Mouse (Mus musculus) midbrain, embryonic 14.5 days (tissue): Measurements from ENCODE around the gene Sgcd. TPM values are rescaled to one million over a fixed set of nuclear protein-coding genes. Genes with fewer than 3 reads are reported as not detected.

Source experiments
- ATAC-seq: fragments of 200-750 bp; cut with Nextera tagmentation; 2 replicates; pipeline ENCODE4 v1.8.0; 2017; ENCODE audit warnings: moderate number of reproducible peaks, moderate library complexity; ENCODE audit not compliant: low FRiP score, low TSS enrichment
- DNase-seq: peaks from one replicate; pipeline ENCODE4 v3.0.0-alpha.2; 2015
- H3K27ac ChIP-seq: fragments of 300-500 bp; sonication (generic); replicated peaks from 2 replicates; pipeline ENCODE4 v1.5.1; 2014; ENCODE audit warnings: mild to moderate bottlenecking, low read depth, low read length, moderate library complexity
- H3K27me3 ChIP-seq: fragments of 300-500 bp; sonication (generic); 2 replicates; pipeline ENCODE4 v1.6.1; 2014; ENCODE audit warnings: low read length, control low read depth, mixed read lengths; ENCODE audit not compliant: control insufficient read depth, insufficient read depth
- H3K36me3 ChIP-seq: fragments of 300-500 bp; sonication (generic); 2 replicates; pipeline ENCODE4 v1.6.1; 2014; ENCODE audit warnings: low read length, control low read depth; ENCODE audit not compliant: control insufficient read depth, insufficient read depth
- H3K4me1 ChIP-seq: fragments of 300-500 bp; sonication (generic); 2 replicates; pipeline ENCODE4 v1.6.1; 2014; ENCODE audit warnings: mild to moderate bottlenecking, antibody characterized with exemption, low read length, control low read depth; ENCODE audit not compliant: control insufficient read depth, insufficient read depth
- H3K4me2 ChIP-seq: fragments of 300-500 bp; sonication (generic); 2 replicates; pipeline ENCODE4 v1.6.1; 2014; ENCODE audit warnings: mild to moderate bottlenecking, low read length, moderate library complexity
- H3K4me3 ChIP-seq: fragments of 300-500 bp; sonication (generic); replicated peaks from 2 replicates; pipeline ENCODE4 v1.5.1; 2014; ENCODE audit warnings: low read depth, low read length
- H3K9ac ChIP-seq: fragments of 300-500 bp; sonication (generic); replicated peaks from 2 replicates; pipeline ENCODE4 v1.6.1; 2014; ENCODE audit warnings: mild to moderate bottlenecking, low read length, moderate library complexity
- H3K9me3 ChIP-seq: fragments of 300-500 bp; sonication (generic); 2 replicates; pipeline ENCODE4 v1.6.1; 2016; ENCODE audit warnings: low read length, control low read depth, mixed read lengths; ENCODE audit not compliant: control insufficient read depth
- WGBS: fragments of 180-500 bp; shearing (Covaris S2); extraction: QIAGEN DNeasy Blood & Tissue Kit; methylation state at CpG from one replicate; pipeline ENCODE4 v1.1.7; 2014; 5-methylcytosine and 5-hydroxymethylcytosine counted together
- polyA plus RNA-seq: library from polyadenylated mRNA; unstranded; fragments of >200 nt; fragmentation: Nextera tagmentation; extraction: Ambion mirVana; gene quantifications from 2 replicates; pipeline ENCODE4 v1.2.1, GENCODE M21; 2014

Sgcd gene
- polyA plus RNA-seq, 1 experiment from 2014 or later = 4.5 TPM

DNA sequence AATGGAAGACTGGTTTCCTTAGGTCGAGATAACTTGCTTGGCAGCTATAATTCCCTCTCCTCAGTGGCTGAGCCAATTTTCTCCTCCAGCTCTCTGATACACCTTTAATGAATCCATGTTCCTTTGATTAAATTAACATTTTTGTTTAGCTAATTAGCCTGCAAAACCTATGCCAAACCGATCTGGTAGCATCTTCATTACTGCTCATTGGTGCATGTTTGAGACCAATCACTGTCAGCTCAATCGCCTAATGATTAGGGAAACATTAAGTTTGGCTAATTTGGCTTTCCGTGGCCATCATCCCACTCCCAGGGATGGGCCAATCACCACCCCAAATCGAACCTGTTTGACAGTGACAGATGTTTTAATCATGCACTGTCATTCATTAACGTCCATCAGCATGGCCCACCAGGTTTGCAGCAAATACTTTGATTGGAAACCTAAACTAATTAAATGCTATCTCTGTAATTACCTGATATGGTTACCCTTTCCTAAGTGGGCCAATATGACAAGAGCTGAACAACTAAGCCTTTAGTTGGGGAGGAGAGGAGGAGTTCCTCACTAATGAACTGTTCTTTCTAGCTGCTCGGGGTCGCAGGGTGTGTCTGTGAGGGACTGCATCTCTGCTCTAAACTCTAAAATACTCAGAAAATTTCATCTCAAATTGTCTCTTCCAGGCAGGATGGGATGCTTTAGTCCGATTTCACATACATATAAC, 724.3 kb downstream of the Sgcd start:
- Histone ChIP-seq H3K4me3 (no peak overlapping the region), H3K9me3 (no peaks in the 10 kb centered on the region), H3K36me3 (no peaks in the 10 kb centered on the region), H3K9ac (no peak overlapping the region), H3K27me3 (no peaks in the 10 kb centered on the region), H3K4me2 (no peak overlapping the region), H3K27ac (no peak overlapping the region), H3K4me1 (no peaks in the 10 kb centered on the region)
- WGBS = 72% methylated on average over 9 of the region's 9 CpGs
- ATAC-seq (peak; percentile 43; the same call in 1 of the 2 replicates), DNase-seq (peak; percentile 36)

DNA sequence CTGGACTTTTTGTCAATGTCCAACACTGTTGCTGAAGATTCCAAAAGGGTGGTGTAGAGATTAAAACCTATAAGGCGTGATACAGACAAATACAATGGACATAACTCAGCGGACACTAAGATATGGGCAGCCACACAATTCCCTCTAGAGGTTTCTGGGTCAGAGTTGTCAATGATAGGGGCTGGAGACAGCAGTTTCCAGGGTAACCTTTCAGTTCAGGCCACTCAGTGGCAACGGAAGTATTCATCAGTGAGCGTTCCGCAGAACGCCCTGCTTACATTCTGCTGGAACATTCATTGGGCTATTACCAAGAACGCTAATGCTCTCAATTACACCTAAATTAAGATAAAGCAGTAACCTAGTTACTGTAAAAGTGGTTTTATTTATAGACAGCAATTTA, 738.5 kb downstream of the Sgcd start:
- H3K27ac ChIP-seq = no peak overlapping the region
- no peaks in the 10 kb centered on the region for H3K36me3 ChIP-seq
- H3K9me3 ChIP-seq = no peaks in the 10 kb centered on the region
- no peak overlapping the region for H3K9ac ChIP-seq
- 0 out of 2 replicates have a peak, but pooled peaks cover 8% of the 10 kb centered on the region for H3K4me1 ChIP-seq
- H3K4me3 ChIP-seq = no peak overlapping the region
- DNase-seq = peak; percentile 18
- H3K27me3 ChIP-seq = no peaks in the 10 kb centered on the region
- 29% methylated on average over 7 of the region's 7 CpGs for WGBS
- H3K4me2 ChIP-seq = no peak overlapping the region
- no peak for ATAC-seq

DNA sequence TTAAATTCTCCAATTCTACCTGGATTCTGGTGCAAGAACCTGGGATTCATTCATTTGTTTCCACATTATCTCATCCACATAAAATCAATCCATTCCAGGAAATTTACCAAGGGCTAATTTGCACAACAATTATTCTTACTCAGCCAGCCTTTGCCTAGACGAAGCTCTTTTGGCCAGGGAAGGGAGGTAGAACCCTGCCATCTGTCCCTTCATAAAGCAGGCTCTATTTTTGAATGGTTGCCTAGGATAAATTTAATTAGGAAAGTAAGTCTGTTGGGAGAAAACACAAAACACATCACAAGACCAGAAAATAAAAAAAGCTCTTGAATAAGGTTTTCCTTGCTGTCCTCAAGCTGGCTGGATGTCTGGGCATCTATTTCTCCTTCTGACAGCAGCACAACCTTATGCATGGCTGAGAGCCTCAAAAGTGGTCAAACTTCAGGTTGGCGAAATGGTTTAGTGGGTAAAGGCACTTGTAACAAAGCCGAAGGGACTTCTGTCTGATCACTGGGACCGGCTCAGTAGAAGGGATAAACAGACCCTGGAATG, 740.4 kb downstream of the Sgcd start:
- Histone ChIP-seq H3K4me3 (no peak overlapping the region), H3K36me3 (no peaks in the 10 kb centered on the region), H3K27ac (no peak overlapping the region), H3K9ac (no peak overlapping the region), H3K9me3 (no peaks in the 10 kb centered on the region), H3K4me1 (0 out of 2 replicates have a peak, but pooled peaks cover 8% of the 10 kb centered on the region), H3K27me3 (no peaks in the 10 kb centered on the region), H3K4me2 (no peak overlapping the region)
- 57% methylated on average over 4 of the region's 4 CpGs for WGBS
- DNase-seq = peak; percentile 16
- no peak for ATAC-seq

DNA sequence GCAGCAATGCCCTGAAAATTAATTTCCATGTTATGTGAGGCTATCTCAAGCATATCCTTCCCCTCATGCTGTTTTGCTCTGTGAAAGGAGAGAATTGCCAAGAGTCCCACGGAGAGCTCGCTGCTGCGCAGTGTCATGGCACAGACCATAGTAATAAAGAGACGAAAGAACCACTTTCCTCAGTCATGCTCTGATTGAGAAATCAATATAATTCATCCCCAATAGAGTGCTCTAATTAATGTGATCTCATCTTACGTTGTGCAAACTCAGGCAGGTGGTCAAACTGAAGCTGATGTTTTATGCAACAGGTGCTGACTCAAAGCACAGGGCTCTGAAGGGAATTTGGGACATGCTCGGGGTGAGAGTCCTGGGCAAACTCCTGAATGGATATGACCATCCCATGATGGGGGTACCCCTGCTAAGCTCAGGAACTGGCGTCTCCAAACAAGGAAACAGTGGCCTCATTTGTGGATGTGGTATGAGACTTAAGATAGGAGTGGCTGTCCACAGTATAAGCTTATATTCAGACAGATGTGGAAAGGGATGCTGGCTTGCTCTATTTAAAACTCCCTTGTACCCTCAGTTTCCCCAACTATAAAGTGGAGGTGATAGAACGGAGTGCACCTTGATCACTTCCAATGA, 740.9 kb downstream of the Sgcd start:
- no peaks in the 10 kb centered on the region for H3K9me3 ChIP-seq
- H3K27me3 ChIP-seq = no peaks in the 10 kb centered on the region
- ATAC-seq (no peak), DNase-seq (no peak)
- H3K4me1 ChIP-seq = 0 out of 2 replicates have a peak, but pooled peaks cover 8% of the 10 kb centered on the region
- H3K4me2 ChIP-seq = no peak overlapping the region
- 61% methylated on average over 8 of the region's 8 CpGs for WGBS
- H3K9ac ChIP-seq = no peak overlapping the region
- H3K4me3 ChIP-seq = no peak overlapping the region
- H3K36me3 ChIP-seq = no peaks in the 10 kb centered on the region
- no peak overlapping the region for H3K27ac ChIP-seq

DNA sequence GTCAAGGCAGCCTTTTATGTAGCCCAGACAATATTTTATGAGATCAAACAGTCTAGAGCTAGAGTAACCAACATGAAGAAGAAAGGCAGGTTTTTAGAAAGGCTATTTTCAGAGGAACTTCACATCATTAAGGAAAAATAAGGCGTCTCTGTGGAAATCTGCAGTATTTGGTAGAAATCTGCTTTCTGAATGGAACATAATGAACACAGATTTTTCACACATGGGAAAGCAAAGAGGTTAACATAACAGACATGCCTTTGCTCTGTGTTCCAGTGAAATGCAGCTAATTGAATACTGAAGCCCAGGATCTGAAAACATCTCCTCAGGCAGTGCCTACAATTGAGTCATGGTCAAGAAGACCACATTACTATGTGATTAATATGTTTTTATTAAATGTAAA, 746.4 kb downstream of the Sgcd start:
- Histone ChIP-seq H3K4me3 (no peak overlapping the region), H3K9ac (no peak overlapping the region), H3K4me1 (no peaks in the 10 kb centered on the region), H3K27me3 (no peaks in the 10 kb centered on the region), H3K36me3 (no peaks in the 10 kb centered on the region), H3K9me3 (no peaks in the 10 kb centered on the region), H3K4me2 (no peak overlapping the region), H3K27ac (no peak overlapping the region)
- DNase-seq = no peak
- ATAC-seq = no peak
- 76% methylated on average over 1 of the region's 1 CpGs for WGBS

DNA sequence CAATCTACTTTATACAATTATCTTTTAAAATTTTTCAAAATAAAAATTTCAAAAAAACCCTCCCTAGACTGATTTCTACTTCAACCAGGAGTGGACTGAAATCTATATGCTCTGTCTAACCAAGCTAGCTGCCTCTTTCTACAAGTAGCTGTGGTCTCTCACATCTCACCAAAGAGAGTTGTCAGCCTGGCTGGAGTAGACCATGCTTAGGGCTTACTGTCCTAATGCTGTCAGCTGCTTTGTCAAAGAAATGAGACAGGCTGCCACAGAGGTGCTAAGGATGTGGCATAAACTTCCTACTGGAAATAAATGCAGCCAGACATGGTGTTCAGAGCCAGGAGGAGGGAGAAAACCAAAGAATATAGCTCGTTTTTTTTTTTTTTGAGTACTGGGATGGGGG, 760.5 kb downstream of the Sgcd start:
- no peak for ATAC-seq

DNA sequence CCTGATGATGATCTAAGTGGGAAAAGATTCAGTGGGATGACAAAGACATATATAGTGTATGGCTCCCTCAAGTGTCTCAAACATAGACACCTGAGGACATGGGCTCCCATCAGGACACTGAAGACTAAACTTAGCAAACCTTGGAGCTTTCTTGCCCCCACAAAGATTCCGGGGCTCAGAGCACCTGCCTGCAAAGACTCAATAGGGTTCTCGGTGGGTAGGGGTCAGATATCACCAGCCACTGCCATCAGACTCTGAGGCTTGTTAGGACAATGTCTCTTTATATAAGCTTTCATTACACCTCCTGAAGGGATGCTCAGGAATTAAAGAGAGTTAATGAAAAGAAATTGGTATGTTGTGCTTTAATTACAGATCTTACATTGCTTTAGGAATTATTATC, 764.6 kb downstream of the Sgcd start:
- H3K4me3 ChIP-seq = no peak overlapping the region
- no peaks in the 10 kb centered on the region for H3K9me3 ChIP-seq
- no peak for ATAC-seq
- DNase-seq = no peak
- no peak overlapping the region for H3K9ac ChIP-seq
- no peaks in the 10 kb centered on the region for H3K36me3 ChIP-seq
- H3K4me2 ChIP-seq = no peak overlapping the region
- no peaks in the 10 kb centered on the region for H3K27me3 ChIP-seq
- WGBS = 91% methylated on average over 2 of the region's 2 CpGs
- H3K4me1 ChIP-seq = no peaks in the 10 kb centered on the region
- no peak overlapping the region for H3K27ac ChIP-seq

More for the DNA sequence above, 760.5 kb downstream of the Sgcd start:
- H3K27ac ChIP-seq = no peak overlapping the region
- DNase-seq = no peak
- H3K9me3 ChIP-seq = no peaks in the 10 kb centered on the region
- no peaks in the 10 kb centered on the region for H3K27me3 ChIP-seq
- H3K36me3 ChIP-seq = no peaks in the 10 kb centered on the region
- H3K9ac ChIP-seq = no peak overlapping the region
- H3K4me2 ChIP-seq = no peak overlapping the region
- 41% methylated on average over 1 of the region's 1 CpGs for WGBS
- H3K4me1 ChIP-seq = no peaks in the 10 kb centered on the region
- no peak overlapping the region for H3K4me3 ChIP-seq

DNA sequence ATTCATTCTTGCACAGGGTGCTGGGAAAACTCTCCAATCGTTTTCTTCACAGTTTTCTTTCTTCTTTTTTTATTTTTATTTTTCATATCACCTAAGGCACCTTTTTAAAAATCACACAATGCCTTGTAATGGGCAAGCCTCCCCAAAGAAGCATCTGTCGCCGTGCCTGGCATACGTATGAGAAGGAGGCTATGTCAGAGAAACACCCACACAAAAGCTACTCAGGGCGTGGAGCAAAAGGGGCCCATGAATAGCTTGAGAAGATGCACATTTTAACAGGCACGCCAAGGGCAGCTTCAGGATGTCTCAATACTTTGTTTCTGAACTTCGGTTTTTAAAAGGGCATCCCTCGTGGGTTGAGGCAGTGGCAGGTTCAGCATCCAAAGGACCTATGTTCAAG, 777.2 kb downstream of the Sgcd start:
- Histone ChIP-seq H3K9ac (no peak overlapping the region), H3K9me3 (no peaks in the 10 kb centered on the region), H3K4me2 (no peak overlapping the region), H3K4me1 (no peaks in the 10 kb centered on the region), H3K27me3 (no peaks in the 10 kb centered on the region), H3K27ac (no peak overlapping the region), H3K4me3 (no peak overlapping the region), H3K36me3 (no peaks in the 10 kb centered on the region)
- DNase-seq = no peak
- no peak for ATAC-seq
- WGBS = 74% methylated on average over 8 of the region's 8 CpGs

DNA sequence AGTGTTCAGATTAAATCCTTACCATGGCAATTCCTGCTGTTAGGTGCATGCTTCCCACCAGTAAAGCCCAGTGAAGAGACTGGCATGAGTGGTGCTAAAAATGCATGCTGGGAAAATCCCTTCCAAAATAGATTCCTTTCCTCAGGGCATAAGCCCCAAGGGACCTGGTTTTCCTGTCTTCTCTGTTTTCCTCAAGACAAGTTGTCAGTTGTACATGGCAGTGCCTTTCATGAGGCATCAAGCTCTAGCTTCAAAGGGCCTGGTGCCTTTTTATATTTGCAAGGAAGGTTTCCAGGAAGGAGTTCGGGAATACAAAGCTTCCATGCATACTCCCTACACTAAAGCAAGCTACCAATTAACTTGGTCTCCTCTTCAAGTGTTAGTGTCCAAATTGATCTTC, 782.3 kb downstream of the Sgcd start:
- no peak for ATAC-seq
- peak; percentile 58 for DNase-seq
- no peaks in the 10 kb centered on the region for H3K4me1 ChIP-seq
- H3K36me3 ChIP-seq = no peaks in the 10 kb centered on the region
- no peak overlapping the region for H3K4me2 ChIP-seq
- H3K4me3 ChIP-seq = no peak overlapping the region
- H3K27ac ChIP-seq = no peak overlapping the region
- 51% methylated on average over 1 of the region's 1 CpGs for WGBS
- no peaks in the 10 kb centered on the region for H3K27me3 ChIP-seq
- no peaks in the 10 kb centered on the region for H3K9me3 ChIP-seq
- no peak overlapping the region for H3K9ac ChIP-seq
